Mouse (Mus musculus) lung, postnatal 14 days (tissue): ENCODE results near the gene Ptgir.

Source experiments
- DNase-seq: peaks from one replicate; pipeline ENCODE4 v3.0.0; 2021

The Ptgir gene

DNA sequence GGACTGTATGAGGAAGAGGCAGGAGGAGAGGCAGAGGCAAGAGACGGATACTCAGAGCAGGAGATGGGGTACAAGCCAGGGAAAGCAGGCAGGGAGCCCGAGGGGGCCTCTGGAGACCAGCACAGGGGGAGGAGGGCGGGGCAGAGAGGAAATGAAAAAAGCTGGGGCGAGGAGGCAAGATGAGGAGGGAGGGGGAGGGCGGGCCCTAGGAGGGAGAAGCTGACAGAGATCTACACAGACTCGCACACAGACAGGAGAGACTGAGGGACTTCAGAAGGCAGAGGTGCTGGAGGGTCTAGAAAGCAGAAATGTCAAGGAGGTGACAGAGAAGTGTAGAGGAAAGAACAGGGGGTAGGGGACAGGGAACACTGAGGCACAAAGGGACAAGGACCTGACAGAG lies at the start of gene Ptgir:
TSS of gene Ptgir (plus strand) at position 210 of the 400 bp plus-strand sequence.
- no peak for DNase-seq

- peak; percentile 59 for DNase-seq
These were observed 48.0 kb upstream of the Ptgir start for GRCm38 (mm10) chr7:16858336-16858735.

- DNase-seq, result peak; percentile 76
These were observed 46.2 kb upstream of the Ptgir start for GRCm38 (mm10) chr7:16859902-16860651.

GRCm38 (mm10) chr7:16867488-16867887 lies 38.8 kb upstream of the Ptgir start:
- DNase-seq, result no peak

DNA sequence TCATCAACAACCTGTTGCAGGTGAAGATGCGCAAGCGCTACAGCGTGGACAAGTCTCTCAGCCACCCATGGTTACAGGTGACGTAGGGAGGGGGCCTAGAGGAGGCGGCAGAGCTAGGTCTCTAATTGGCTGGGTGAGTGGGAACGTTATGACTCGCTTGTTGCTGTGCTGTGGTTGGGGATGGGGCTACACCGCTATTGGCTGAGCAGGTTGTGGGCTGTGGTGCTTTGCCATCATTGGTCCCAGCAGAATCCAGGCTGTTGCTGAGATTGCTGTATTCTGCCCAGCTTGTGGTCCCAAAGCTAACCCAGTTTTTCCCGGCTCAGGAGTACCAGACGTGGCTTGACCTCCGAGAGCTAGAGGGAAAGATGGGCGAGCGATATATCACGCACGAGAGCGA lies 36.8 kb upstream of the Ptgir start:
- no peak for DNase-seq

DNA sequence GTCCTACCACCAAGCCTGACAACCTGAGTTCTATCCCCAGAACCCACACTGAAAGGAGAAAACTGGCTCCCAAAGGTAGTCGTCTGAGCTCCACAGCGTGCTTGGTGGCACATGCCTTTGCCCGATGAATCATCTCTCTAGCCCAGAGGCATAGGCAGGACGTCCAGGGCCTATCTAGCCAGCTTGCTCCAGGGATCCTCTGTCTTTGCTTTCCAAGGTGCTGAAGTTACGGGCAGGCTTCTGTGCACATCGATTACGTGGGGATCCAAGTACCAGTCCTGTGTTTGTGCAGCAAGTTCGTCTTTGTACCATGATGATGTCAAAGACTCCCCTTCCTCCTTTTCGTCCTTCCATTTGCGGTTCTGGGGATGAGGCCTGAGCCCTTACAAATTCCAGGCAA lies 34.7 kb upstream of the Ptgir start:
- DNase-seq, result no peak

DNA sequence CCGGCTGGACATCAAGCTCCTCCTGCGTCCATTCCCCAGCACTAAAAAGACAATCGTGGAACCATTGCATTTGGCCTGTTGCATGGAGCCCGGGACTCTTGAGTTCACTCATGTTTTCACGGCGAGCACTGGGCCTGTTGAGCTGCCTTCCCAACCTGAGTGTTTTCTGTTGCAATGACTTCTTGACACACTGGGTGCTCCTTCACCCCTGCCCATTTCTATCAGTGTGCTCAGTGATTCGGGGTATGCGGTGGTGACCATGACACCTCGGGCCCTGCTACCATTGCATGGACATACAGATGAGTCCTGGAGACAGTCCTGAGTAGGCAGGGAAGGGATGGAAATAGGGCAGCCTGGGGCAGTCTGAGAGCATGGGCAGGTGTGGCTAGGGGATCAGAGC lies 33.8 kb upstream of the Ptgir start:
- DNase-seq, result no peak

- DNase-seq, result no peak
These were observed 32.9 kb upstream of the Ptgir start for GRCm38 (mm10) chr7:16873392-16873791.

DNA sequence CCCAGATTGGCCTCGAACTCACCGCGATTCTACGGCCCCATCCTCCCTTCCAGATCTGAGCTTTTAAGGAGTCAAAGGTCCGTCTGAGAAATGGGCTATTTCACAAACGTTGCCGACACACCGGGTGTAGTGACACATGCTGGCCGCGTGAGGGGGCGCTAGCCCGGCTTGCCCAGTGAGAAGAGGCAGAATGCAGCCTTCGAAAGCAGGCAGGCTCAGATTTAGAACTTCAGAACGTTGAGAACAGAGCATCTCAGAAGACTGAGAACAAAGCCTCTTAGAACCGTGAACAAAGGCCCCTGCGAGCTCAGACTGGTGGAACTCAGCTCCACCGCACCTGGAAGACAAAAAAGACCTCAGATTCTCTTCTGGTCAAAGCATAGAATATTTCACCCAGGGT lies 32.1 kb upstream of the Ptgir start:
- peak; percentile 83 for DNase-seq

GRCm38 (mm10) chr7:16874756-16875309 lies 31.5 kb upstream of the Ptgir start:
- peak; percentile 99 for DNase-seq

GRCm38 (mm10) chr7:16875310-16875325 lies 31.2 kb upstream of the Ptgir start, which contains the start of gene Dact3:
TSS of gene Dact3 (plus strand) at chr7:16875317.
- DNase-seq, result no peak

DNA sequence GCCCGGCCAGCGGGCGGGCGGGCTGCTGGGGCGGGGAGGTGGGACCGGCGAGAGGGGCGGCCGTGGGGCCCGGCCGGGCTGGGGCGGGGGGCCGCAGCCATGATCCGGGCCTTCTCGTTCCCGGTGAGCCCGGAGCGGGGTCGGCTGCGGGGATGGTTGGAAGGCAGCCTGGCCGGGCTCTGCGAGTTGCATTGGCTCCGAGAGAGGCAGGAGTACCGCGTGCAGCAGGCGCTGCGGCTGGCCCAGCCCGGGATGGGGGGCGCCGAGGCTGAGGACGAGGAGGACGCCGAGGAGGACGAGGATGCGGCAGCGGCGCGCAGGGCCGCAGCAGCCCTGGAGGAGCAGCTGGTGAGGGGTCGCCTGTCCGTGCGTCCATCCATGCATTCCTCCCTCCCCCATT lies 31.0 kb upstream of the Ptgir start:
- no peak for DNase-seq

GRCm38 (mm10) chr7:16876006-16876405 lies 30.3 kb upstream of the Ptgir start:
- no peak for DNase-seq

GRCm38 (mm10) chr7:16876608-16877007 lies 29.7 kb upstream of the Ptgir start:
- DNase-seq, result peak; percentile 36

- no peak for DNase-seq
These were observed 28.6 kb upstream of the Ptgir start for GRCm38 (mm10) chr7:16877717-16878116.

- peak; percentile 52 for DNase-seq
These were observed 26.3 kb upstream of the Ptgir start for GRCm38 (mm10) chr7:16879796-16880547.

- DNase-seq, result no peak
These were observed 25.7 kb upstream of the Ptgir start for GRCm38 (mm10) chr7:16880615-16881014.

DNA sequence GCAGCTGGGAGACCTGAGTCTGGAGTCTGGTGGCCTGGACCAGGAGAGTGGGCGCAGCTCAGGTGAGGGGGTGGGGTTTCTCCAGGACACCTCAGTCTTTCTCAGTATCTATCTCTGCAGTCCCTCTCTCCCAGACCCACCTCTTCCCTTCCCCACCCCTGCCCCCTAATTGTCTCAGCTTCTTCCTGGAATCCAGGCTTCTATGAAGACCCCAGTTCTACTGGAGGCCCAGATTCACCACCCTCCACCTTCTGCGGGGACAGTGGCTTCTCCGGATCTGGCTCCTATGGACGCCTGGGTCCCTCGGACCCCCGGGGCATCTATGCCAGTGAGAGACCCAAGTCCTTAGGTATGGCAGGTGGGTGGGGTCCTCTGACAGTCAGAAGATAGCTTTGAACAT lies 23.1 kb upstream of the Ptgir start:
- no peak for DNase-seq

- no peak for DNase-seq
These were observed 22.0 kb upstream of the Ptgir start for GRCm38 (mm10) chr7:16884334-16884733.

DNA sequence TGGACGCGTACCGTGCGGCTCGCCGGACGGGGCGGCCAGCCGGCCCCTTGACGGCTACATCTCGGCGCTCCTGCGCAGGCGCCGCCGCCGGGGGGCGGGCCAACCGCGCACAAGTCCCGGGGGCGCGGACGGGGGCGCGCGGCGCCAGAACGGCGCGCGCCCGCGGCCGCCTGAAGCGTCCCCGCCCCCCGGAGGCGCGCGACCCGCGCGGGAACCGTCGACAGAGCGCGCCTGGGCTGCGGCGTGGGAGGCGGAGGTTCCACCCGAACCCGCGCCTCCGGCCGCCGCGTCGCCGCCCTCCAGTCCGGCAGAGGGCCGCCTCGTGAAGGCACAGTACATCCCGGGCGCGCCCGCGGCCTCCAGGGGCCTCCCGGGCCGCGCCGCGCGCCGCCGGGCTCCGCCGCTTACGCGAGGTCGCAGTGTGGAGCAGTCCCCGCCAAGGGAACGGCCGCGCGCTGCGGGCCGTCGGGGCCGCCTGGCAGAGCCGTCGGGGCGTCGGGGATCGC lies 21.0 kb upstream of the Ptgir start:
- no peak for DNase-seq

DNA sequence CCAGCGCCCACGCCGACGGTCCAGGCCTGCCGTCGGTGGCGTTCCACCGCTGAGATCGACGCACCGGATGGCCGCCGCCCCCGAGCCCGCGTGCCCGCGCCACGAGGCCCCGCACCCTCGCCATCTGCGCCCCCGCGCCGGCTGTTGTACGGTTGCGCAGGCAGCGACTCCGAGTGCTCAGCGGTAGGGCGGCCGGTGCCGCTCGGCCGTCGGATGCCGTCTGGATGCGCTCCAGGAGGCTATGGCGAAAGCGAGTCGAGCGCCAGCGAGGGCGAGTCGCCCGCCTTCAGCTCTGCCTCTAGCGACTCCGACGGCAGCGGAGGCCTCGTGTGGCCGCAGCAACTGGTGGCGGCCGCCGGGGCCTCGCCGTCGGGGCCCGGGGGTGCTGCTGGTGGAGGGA lies 20.4 kb upstream of the Ptgir start:
- no peak for DNase-seq

- DNase-seq, result peak; percentile 37
These were observed 15.8 kb upstream of the Ptgir start for GRCm38 (mm10) chr7:16890536-16890935.

DNA sequence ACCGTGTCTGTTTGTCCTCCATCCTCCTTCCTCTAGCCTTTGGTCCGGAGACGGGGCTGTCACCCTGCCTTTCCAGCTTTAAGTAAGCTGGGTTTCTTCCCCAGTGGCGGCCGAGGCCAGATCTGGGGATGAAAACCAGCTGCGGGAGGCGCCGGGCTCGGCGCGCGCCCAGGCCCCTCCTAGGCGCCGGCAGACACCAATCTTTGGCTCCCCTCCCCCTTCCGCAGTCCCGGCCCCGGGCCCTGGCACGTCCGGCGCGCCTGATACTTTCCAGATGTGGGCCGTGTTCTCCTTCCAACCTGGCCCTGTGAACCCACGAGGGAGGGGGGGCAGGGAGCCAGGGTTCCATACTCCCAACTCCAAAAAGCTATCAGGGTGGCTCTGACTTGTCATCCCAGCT lies 15.3 kb upstream of the Ptgir start:
- DNase-seq, result peak; percentile 83

- peak; percentile 89 for DNase-seq
These were observed 14.5 kb upstream of the Ptgir start, which contains the start of gene Gng8 for GRCm38 (mm10) chr7:16891641-16892351. TSS of gene Gng8 (plus strand) at chr7:16891786.
